Mouse (Mus musculus) spleen, adult 2 months (tissue): ENCODE results near the gene Rlbp1.

Experiments used
- CTCF ChIP-seq: fragments of 200-500 bp; IDR thresholded peaks from 2 replicates; pipeline ENCODE4 v1.5.1; 2011; ENCODE audit warnings: mild to moderate bottlenecking, inconsistent platforms; ENCODE audit not compliant: insufficient read depth, insufficient read length, insufficient replicate concordance; ENCODE audit errors: extremely low read depth
- POLR2A ChIP-seq: fragments of 200-500 bp; IDR thresholded peaks from 2 replicates; pipeline ENCODE4 v1.6.1; 2011; ENCODE audit warnings: low read depth, low read length, inconsistent platforms

DNA sequence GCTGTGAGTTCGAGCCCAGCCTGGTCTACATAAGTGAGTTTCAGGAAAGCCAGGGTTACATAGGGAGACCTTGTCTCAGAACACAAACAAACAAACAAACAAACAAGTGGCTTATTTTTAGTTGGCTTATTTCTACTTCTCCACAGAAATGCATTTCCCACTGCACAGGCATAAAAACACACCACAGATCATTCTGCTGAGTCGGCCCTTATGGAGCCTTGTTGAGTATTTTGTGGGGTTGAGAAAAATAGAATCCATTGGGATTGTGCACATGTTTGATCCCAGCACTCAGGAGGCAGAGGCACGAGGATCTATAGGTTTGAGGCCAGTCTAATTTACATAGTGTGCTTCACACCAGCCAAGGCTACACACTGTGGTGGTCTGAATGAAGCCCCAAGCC lies 13.4 kb upstream of the Rlbp1 start:
- TF ChIP-seq POLR2A = no peak
- TF ChIP-seq CTCF = no peak
